10 mouse cellular contexts compared by ENCODE assay signal in the genomic region with DNA sequence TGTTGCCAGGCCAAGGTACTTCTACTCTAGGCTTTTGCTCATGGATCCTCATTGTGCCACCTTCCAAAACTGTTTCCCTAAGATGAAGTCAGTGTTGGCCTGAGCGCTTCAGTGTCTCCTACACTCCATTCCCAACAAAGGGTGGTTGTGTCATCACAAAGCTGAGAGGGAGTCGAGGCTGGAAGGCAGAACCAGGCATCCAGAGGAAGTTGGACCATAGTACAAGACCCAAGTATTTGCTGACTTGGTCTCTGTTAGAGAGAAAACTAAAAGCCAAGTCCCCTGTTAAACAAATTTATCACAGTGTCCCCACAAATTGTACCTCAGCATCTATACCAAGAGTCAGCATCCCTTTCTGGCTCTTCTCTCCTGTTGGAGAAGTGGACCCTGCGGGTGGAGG. TPM values are rescaled to one million over a fixed set of nuclear protein-coding genes. Genes with fewer than 3 reads are reported as not detected.
DNase-seq lines count a peak whose midpoint lies in the region; ATAC-seq and TF ChIP-seq lines count a peak whose summit lies in the region.
"Had no signal": no experiment of that assay in that cellular context is flagged by ENCODE, and none has a peak within 500 bp of the region (broad histone marks: within the 10 kb centered on the region; RNA-seq: fewer than 3 reads in every experiment).

TSS of gene Gcc1 (minus strand) at position 101 of the 400 bp plus-strand sequence.

- H3K36me3 ChIP-seq in liver, embryonic 12.5 days: peaks cover 33% of the 10 kb centered on the region
- peaks cover 18% of the 10 kb centered on the region for H3K36me3 ChIP-seq in liver, postnatal 0 days (replicated peaks; ENCODE audit: insufficient read depth, low read length)
- peaks cover 26% of the 10 kb centered on the region for H3K36me3 ChIP-seq in limb, embryonic 12.5 days

- H3K9me3 ChIP-seq in liver, embryonic 12.5 days (replicated peaks): no peaks in the 10 kb centered on the region
- H3K9me3 ChIP-seq in liver, postnatal 0 days (ENCODE audit: low read length): no peaks in the 10 kb centered on the region
- H3K9me3 ChIP-seq in limb, embryonic 12.5 days: no peaks in the 10 kb centered on the region
- H3K9me3 ChIP-seq: stomach, embryonic 15.5 days had no signal

- WGBS in liver, embryonic 12.5 days (ENCODE audit: insufficient replicate concordance): 71% methylated on average over 3 of the region's 3 CpGs
- 85% methylated on average over 3 of the region's 3 CpGs for WGBS in liver, postnatal 0 days (ENCODE audit: insufficient replicate concordance)
- 88% methylated on average over 3 of the region's 3 CpGs for WGBS in limb, embryonic 12.5 days

- no peak within 1 kb of the TSS for H3K4me2 ChIP-seq in liver, embryonic 12.5 days
- no peak within 1 kb of the TSS for H3K4me2 ChIP-seq in liver, postnatal 0 days (ENCODE audit: low read depth, low read length)
- no peak within 1 kb of the TSS for H3K4me2 ChIP-seq in limb, embryonic 12.5 days
- H3K4me2 ChIP-seq: stomach, embryonic 15.5 days had no signal

- DNase-seq in liver, postnatal 0 days: no peak
- no peak for DNase-seq in adrenal gland, postnatal 25 days
- DNase-seq in thymus, postnatal 14 days: no peak
- DNase-seq: cerebellum, adult 11 months; lung, postnatal 10 days had no signal

- ATAC-seq in liver, embryonic 12.5 days: no peak
- ATAC-seq in liver, postnatal 0 days: no peak
- ATAC-seq in limb, embryonic 12.5 days (ENCODE audit: insufficient number of reproducible peaks, insufficient read depth, low FRiP score, low TSS enrichment, low read depth): no peak
- no peak for ATAC-seq in inflammation-experienced regulatory T-cells, adult 6 months

- H3K4me1 ChIP-seq in liver, embryonic 12.5 days: peaks cover 45% of the 10 kb centered on the region
- peaks cover 19% of the 10 kb centered on the region for H3K4me1 ChIP-seq in liver, postnatal 0 days (ENCODE audit: insufficient read depth)
- 0 out of 2 replicates have a peak, but pooled peaks cover 2% of the 10 kb centered on the region for H3K4me1 ChIP-seq in embryonic fibroblast, embryonic 13.5 days (ENCODE audit: control insufficient read depth, insufficient read depth, low read length)
- peaks cover 11% of the 10 kb centered on the region for H3K4me1 ChIP-seq in limb, embryonic 12.5 days (replicated peaks)

- no peaks in the 10 kb centered on the region for H3K27me3 ChIP-seq in liver, embryonic 12.5 days (replicated peaks)
- H3K27me3 ChIP-seq in liver, postnatal 0 days (ENCODE audit: insufficient read depth, low read length): no peaks in the 10 kb centered on the region
- no peaks in the 10 kb centered on the region for H3K27me3 ChIP-seq in limb, embryonic 12.5 days
- H3K27me3 ChIP-seq: stomach, embryonic 15.5 days had no signal

- TF ChIP-seq EP300 in liver, postnatal 0 days (IDR thresholded peaks at IDR 0.05; ENCODE audit: low read depth): no peak

- no peak within 1 kb of the TSS for H3K9ac ChIP-seq in liver, embryonic 12.5 days
- no peak within 1 kb of the TSS for H3K9ac ChIP-seq in liver, postnatal 0 days (replicated peaks)
- no peak within 1 kb of the TSS for H3K9ac ChIP-seq in limb, embryonic 12.5 days (replicated peaks)
- H3K9ac ChIP-seq: stomach, embryonic 15.5 days had no signal

- no peak for TF ChIP-seq CTCF in liver, postnatal 0 days (IDR thresholded peaks at IDR 0.05; ENCODE audit: low read depth)
- no peak for TF ChIP-seq CTCF in embryonic fibroblast, embryonic 13.5 days (IDR thresholded peaks at IDR 0.05; ENCODE audit: borderline replicate concordance, insufficient read depth, low read length)

- TF ChIP-seq POLR2A in embryonic fibroblast, embryonic 13.5 days (IDR thresholded peaks at IDR 0.05; ENCODE audit: low read depth, low read length): no peak

- no peak within 1 kb of the TSS for H3K4me3 ChIP-seq in liver, embryonic 12.5 days
- H3K4me3 ChIP-seq in liver, postnatal 0 days (ENCODE audit: low read depth, low read length): no peak within 1 kb of the TSS
- H3K4me3 ChIP-seq in embryonic fibroblast, embryonic 13.5 days (ENCODE audit: insufficient read depth, low read length): no peak within 1 kb of the TSS
- H3K4me3 ChIP-seq in limb, embryonic 12.5 days (replicated peaks): no peak within 1 kb of the TSS
- H3K4me3 ChIP-seq: stomach, embryonic 15.5 days had no signal

- peak within 1 kb of the TSS; percentile 37; the same call in 1 of the 2 replicates for H3K27ac ChIP-seq in liver, embryonic 12.5 days
- no peak within 1 kb of the TSS for H3K27ac ChIP-seq in liver, postnatal 0 days (ENCODE audit: low read depth)
- no peak within 1 kb of the TSS for H3K27ac ChIP-seq in embryonic fibroblast, embryonic 13.5 days (ENCODE audit: insufficient read depth, low read length)
- H3K27ac ChIP-seq in limb, embryonic 12.5 days: no peak within 1 kb of the TSS
- H3K27ac ChIP-seq: stomach, embryonic 15.5 days had no signal

RNA-seq across cellular contexts. Expression of gene Gcc1, which starts in this region (rescaled TPM):
- 5.5 and 6.7 TPM in 2 replicates for polyA plus RNA-seq in liver, embryonic 12.5 days (2016; fragmentation: Nextera tagmentation; extraction: Ambion mirVana)
- polyA plus RNA-seq in liver, postnatal 0 days (2015; fragmentation: Nextera tagmentation; extraction: Ambion mirVana): 2.8 and 2.9 TPM in 2 replicates
- 15.7 and 16.5 TPM in 2 replicates for total RNA-seq in adrenal gland, postnatal 25 days (2021)
- polyA plus RNA-seq in embryonic fibroblast, embryonic 13.5 days (2011; ENCODE audit: insufficient read length, low read depth, missing spikeins): 15.3 and 15.4 TPM in 2 replicates
- polyA plus RNA-seq in limb, embryonic 12.5 days (2016; fragmentation: Nextera tagmentation; extraction: Ambion mirVana): 12.5 and 13.1 TPM in 2 replicates
- polyA plus RNA-seq in inflammation-experienced regulatory T-cells, adult 6 months (2017; shearing (Covaris generic)): 1 to 10 TPM; 5.9 to 8.0 (median 7.9) TPM
